Mouse (Mus musculus) MEL (cell line): ENCODE results near the gene Slc30a3. TPM values are rescaled to one million over a fixed set of nuclear protein-coding genes. Genes with fewer than 3 reads are reported as not detected.

Experiments
- DNase-seq: peaks from one replicate; pipeline ENCODE4 v3.0.0; 2011; ENCODE audit warnings: low read depth, low spot score
- H3K27ac ChIP-seq: 2 replicates; pipeline ENCODE4 v1.5.1; 2012; ENCODE audit warnings: low read depth, mild to moderate bottlenecking, control low read depth, low read length, moderate library complexity; ENCODE audit not compliant: control insufficient read depth
- H3K27me3 ChIP-seq, 2 experiments: fragments of 150-350 bp in 1 of 2; sonication (generic) in 1 of 2; 2 replicates each; pipeline ENCODE4 v1.6.1; 2012; ENCODE audit warnings: low read length in 2 of 2, mild to moderate bottlenecking in 2 of 2, improper control_type of control experiment in 1 of 2, moderate library complexity in 1 of 2; ENCODE audit not compliant: insufficient read depth in 2 of 2, control insufficient read depth in 1 of 2
- H3K36me3 ChIP-seq, 2 experiments: 2 replicates each; pipeline ENCODE4 v1.6.1; 2012 to 2014; ENCODE audit warnings: low read length in 2 of 2, improper control_type of control experiment in 1 of 2, inconsistent platforms in 1 of 2, mild to moderate bottlenecking in 1 of 2; ENCODE audit not compliant: insufficient read depth in 2 of 2, control insufficient read depth in 1 of 2
- H3K4me1 ChIP-seq, 2 experiments: fragments of 150-350 bp in 1 of 2; sonication (generic) in 1 of 2; 2 replicates each; pipeline ENCODE4 v1.6.1; 2012; ENCODE audit warnings: low read length in 2 of 2, improper control_type of control experiment in 1 of 2, mild to moderate bottlenecking in 1 of 2; ENCODE audit not compliant: insufficient read depth in 2 of 2, control insufficient read depth in 1 of 2
- H3K4me3 ChIP-seq, 2 experiments: fragments of 150-350 bp in 1 of 2; sonication (generic) in 1 of 2; 2 replicates each; pipeline ENCODE4 v1.5.1; 2012; ENCODE audit warnings: low read depth in 2 of 2, low read length in 2 of 2, mild to moderate bottlenecking in 2 of 2, moderate library complexity in 2 of 2, control low read depth in 1 of 2, improper control_type of control experiment in 1 of 2; ENCODE audit not compliant: control insufficient read depth in 1 of 2, insufficient read depth in 1 of 2
- H3K79me2 ChIP-seq: 2 replicates; pipeline ENCODE4 v1.6.1; 2012; ENCODE audit warnings: mild to moderate bottlenecking, low read length, moderate library complexity; ENCODE audit not compliant: control insufficient read depth, poor library complexity, insufficient read depth
- H3K9ac ChIP-seq: 2 replicates; pipeline ENCODE4 v1.6.1; 2012; ENCODE audit warnings: low read depth, mild to moderate bottlenecking, control low read depth, low read length, moderate library complexity; ENCODE audit not compliant: control insufficient read depth, poor library complexity, severe bottlenecking
- H3K9me3 ChIP-seq: fragments of 150-350 bp; sonication (generic); replicated peaks from 2 replicates; pipeline ENCODE4 v1.6.1; 2012; ENCODE audit warnings: mild to moderate bottlenecking, low read length, improper control_type of control experiment, moderate library complexity; ENCODE audit not compliant: insufficient read depth
- CTCF ChIP-seq, 3 experiments: IDR thresholded peaks in 2 of 3; conservative IDR thresholded peaks in 1 of 3; 2 replicates each; pipeline ENCODE4 v1.5.1; 2011 to 2012; ENCODE audit warnings: low read length in 3 of 3, low read depth in 2 of 3, mild to moderate bottlenecking in 2 of 3, improper control_type of control experiment in 1 of 3, inconsistent platforms in 1 of 3, mixed read lengths in 1 of 3, moderate library complexity in 1 of 3; ENCODE audit not compliant: control insufficient read depth in 1 of 3, insufficient read depth in 1 of 3, poor library complexity in 1 of 3, severe bottlenecking in 1 of 3
- MAFK ChIP-seq: IDR thresholded peaks from 2 replicates; pipeline ENCODE4 v1.6.1; 2011; ENCODE audit warnings: low read depth, mild to moderate bottlenecking, low read length, improper control_type of control experiment, borderline replicate concordance
- MAX ChIP-seq: IDR thresholded peaks from 2 replicates; pipeline ENCODE4 v1.6.1; 2011; ENCODE audit warnings: low read length, improper control_type of control experiment
- MEF2A ChIP-seq: IDR thresholded peaks from 2 replicates; pipeline ENCODE4 v1.6.1; 2014; ENCODE audit warnings: low read depth, mild to moderate bottlenecking, inconsistent platforms, low read length, improper control_type of control experiment; ENCODE audit not compliant: poor library complexity, insufficient replicate concordance, severe bottlenecking; ENCODE audit errors: extremely low read depth
- MXI1 ChIP-seq: IDR thresholded peaks from 2 replicates; pipeline ENCODE4 v1.6.1; 2011; ENCODE audit warnings: mild to moderate bottlenecking, low read depth, low read length, improper control_type of control experiment
- POLR2A ChIP-seq, 2 experiments: IDR thresholded peaks; 2 replicates each; pipeline ENCODE4 v1.6.1; 2011 to 2012; ENCODE audit warnings: low read length in 2 of 2, mild to moderate bottlenecking in 2 of 2, control low read depth in 1 of 2, improper control_type of control experiment in 1 of 2, low read depth in 1 of 2, moderate library complexity in 1 of 2; ENCODE audit not compliant: control insufficient read depth in 1 of 2, insufficient read depth in 1 of 2, poor library complexity in 1 of 2
- POLR2AphosphoS2 ChIP-seq: IDR thresholded peaks from 2 replicates; pipeline ENCODE4 v1.6.1; 2011; ENCODE audit warnings: low read length, improper control_type of control experiment
- RAD21 ChIP-seq: IDR thresholded peaks from 2 replicates; pipeline ENCODE4 v1.6.1; 2011; ENCODE audit warnings: mild to moderate bottlenecking, low read depth, low read length, improper control_type of control experiment
- SMC3 ChIP-seq: IDR thresholded peaks from 2 replicates; pipeline ENCODE4 v1.6.1; 2011; ENCODE audit warnings: low read depth, low read length, improper control_type of control experiment
- TAL1 ChIP-seq: IDR thresholded peaks from 2 replicates; pipeline ENCODE4 v1.6.1; 2012; ENCODE audit warnings: mild to moderate bottlenecking, inconsistent platforms, low read length, moderate library complexity, mixed read lengths
- TCF12 ChIP-seq: IDR thresholded peaks from 2 replicates; pipeline ENCODE4 v1.6.1; 2014; ENCODE audit warnings: low read depth, mild to moderate bottlenecking, inconsistent platforms, low read length, improper control_type of control experiment, moderate library complexity
- UBTF ChIP-seq: IDR thresholded peaks from 2 replicates; pipeline ENCODE4 v1.6.1; 2012; ENCODE audit warnings: low read depth, mild to moderate bottlenecking, inconsistent platforms, low read length, improper control_type of control experiment, moderate library complexity, borderline replicate concordance; ENCODE audit not compliant: insufficient read depth
- ZC3H11A ChIP-seq: IDR thresholded peaks from 2 replicates; pipeline ENCODE4 v1.6.1; 2012; ENCODE audit warnings: low read depth, mild to moderate bottlenecking, inconsistent platforms, low read length, improper control_type of control experiment
- ZMIZ1 ChIP-seq: IDR thresholded peaks from 2 replicates; pipeline ENCODE4 v1.6.1; 2012; ENCODE audit warnings: low read depth, mild to moderate bottlenecking, inconsistent platforms, low read length, improper control_type of control experiment, moderate library complexity
- polyA plus RNA-seq, 2 experiments: library from polyadenylated mRNA; stranded (reverse) in 1 of 2; unstranded in 1 of 2; fragments of >175 nt in 1 of 2; fragments of >200 nt in 1 of 2; gene quantifications; 2 replicates each; pipeline versions ENCODE4 v1.2.1 to v1.2.4; 2012; ENCODE audit warnings: low replicate concordance in 2 of 2, low read depth in 1 of 2; ENCODE audit not compliant: insufficient read length in 2 of 2, insufficient read depth in 1 of 2, missing spikeins in 1 of 2
- total RNA-seq: library from RNA; depleted of rRNA; stranded (reverse); fragments of 300-350 nt; gene quantifications from 2 replicates; pipeline ENCODE4 v1.2.3, GENCODE M21; 2012

Gene Slc30a3
- total and polyA plus RNA-seq, 3 experiments = not detected

GRCm38 (mm10) chr5:31081386-31081785, 26.7 kb downstream of the Slc30a3 start:
- Histone ChIP-seq H3K79me2 (no peaks in the 10 kb centered on the region), H3K9ac (no peak overlapping the region), H3K9me3 (no peaks in the 10 kb centered on the region), H3K27ac (no peak overlapping the region), H3K4me3 (no peak overlapping the region), H3K27me3 (no peaks in the 10 kb centered on the region), H3K4me1 (peaks cover 0 to 11% of the 10 kb centered on the region in 2 experiments; a peak in 2 of 4 replicates), H3K36me3 (peaks cover 0 to 3% of the 10 kb centered on the region in 2 experiments; a peak in 3 of 4 replicates)
- TF ChIP-seq ZC3H11A (peak; percentile 9; the same call in 1 of the 2 replicates), MXI1 (peak; percentile 51; the same call in 1 of the 2 replicates), POLR2AphosphoS2 (0 out of 2 replicates have a peak, but pooled peaks have one; percentile 50), UBTF (no peak), TAL1 (no peak), TCF12 (no peak), POLR2A (IDR thresholded peaks at IDR 0.05; ENCODE audit: control insufficient read depth in 1 of 2, insufficient read depth in 1 of 2, low read depth in 1 of 2, low read length in 2 of 2, poor library complexity in 1 of 2) (peak in 1 of 2 experiments; percentile 29; a peak in 1 of 4 replicates), CTCF (IDR thresholded peaks at IDR 0.05 in 2 of 3, conservative IDR thresholded peaks at IDR 0.05 in 1 of 3; ENCODE audit: control insufficient read depth in 1 of 3, insufficient read depth in 1 of 3, low read depth in 2 of 3, low read length in 3 of 3, poor library complexity in 1 of 3, severe bottlenecking in 1 of 3) (peak; percentile 85 to 99 (median 86)), MEF2A (no peak), MAX (peak; percentile 48; the same call in 1 of the 2 replicates), SMC3 (peak; percentile 69), ZMIZ1 (0 out of 2 replicates have a peak, but pooled peaks have one; percentile 20), RAD21 (peak; percentile 30)
- peak; percentile 88 for DNase-seq

- Histone ChIP-seq H3K4me3 (no peak overlapping the region), H3K27ac (no peak overlapping the region), H3K36me3 (peaks cover 2 to 3% of the 10 kb centered on the region in 2 experiments; a peak in 3 of 4 replicates), H3K9me3 (no peaks in the 10 kb centered on the region), H3K79me2 (no peaks in the 10 kb centered on the region), H3K9ac (no peak overlapping the region), H3K4me1 (peaks cover 0 to 11% of the 10 kb centered on the region in 2 experiments; a peak in 2 of 4 replicates), H3K27me3 (no peaks in the 10 kb centered on the region)
- no peak for DNase-seq
- TF ChIP-seq TAL1 = no peak
- TF ChIP-seq RAD21 = no peak
- TF ChIP-seq MAFK = peak; percentile 2; the same call in 1 of the 2 replicates
These were observed 27.3 kb downstream of the Slc30a3 start for GRCm38 (mm10) chr5:31080795-31081164.
